Mouse (Mus musculus) embryonic fibroblast, embryonic 13.5 days (primary cell): ENCODE data around the gene Tra2a. TPM values are rescaled to one million over a fixed set of nuclear protein-coding genes. Genes with fewer than 3 reads are reported as not detected.

Experiments used
- H3K27ac ChIP-seq: 2 replicates; pipeline ENCODE4 v1.5.1; 2012; ENCODE audit warnings: low read length, control low read depth, inconsistent platforms; ENCODE audit not compliant: insufficient read depth
- H3K4me1 ChIP-seq: 2 replicates; pipeline ENCODE4 v1.6.1; 2011; ENCODE audit warnings: low read length; ENCODE audit not compliant: control insufficient read depth, insufficient read depth
- H3K4me3 ChIP-seq: 2 replicates; pipeline ENCODE4 v1.5.1; 2011; ENCODE audit warnings: mild to moderate bottlenecking, control low read depth, low read length; ENCODE audit not compliant: insufficient read depth
- CTCF ChIP-seq: IDR thresholded peaks from 2 replicates; pipeline ENCODE4 v1.5.1; 2011; ENCODE audit warnings: mild to moderate bottlenecking, control low read depth, low read length, moderate library complexity, borderline replicate concordance; ENCODE audit not compliant: insufficient read depth
- POLR2A ChIP-seq: IDR thresholded peaks from 2 replicates; pipeline ENCODE4 v1.6.1; 2011; ENCODE audit warnings: low read depth, mild to moderate bottlenecking, control low read depth, low read length, moderate library complexity
- polyA plus RNA-seq: library from polyadenylated mRNA; stranded (reverse); fragments of >200 nt; gene quantifications from 2 replicates; pipeline ENCODE4 v1.2.4, GENCODE M21; 2011; ENCODE audit warnings: low read depth; ENCODE audit not compliant: missing spikeins, insufficient read length

The Tra2a gene
- polyA plus RNA-seq, 1 experiment: 162 TPM

- no peaks in the 10 kb centered on the region for H3K4me1 ChIP-seq
- TF ChIP-seq POLR2A (no peak), CTCF (no peak)
- no peak overlapping the region for H3K4me3 ChIP-seq
- no peak overlapping the region for H3K27ac ChIP-seq
Observed at GRCm38 (mm10) chr6:49219001-49219560, 44.8 kb downstream of the Tra2a start.

GRCm38 (mm10) chr6:49218275-49218802 is 45.5 kb downstream of the Tra2a start:
- H3K4me3 ChIP-seq: peak overlapping the region; percentile 60

GRCm38 (mm10) chr6:49217581-49218274 is 46.1 kb downstream of the Tra2a start:
- no peaks in the 10 kb centered on the region for H3K4me1 ChIP-seq

More at GRCm38 (mm10) chr6:49218275-49218802, 45.5 kb downstream of the Tra2a start:
- Histone ChIP-seq H3K4me1 (no peaks in the 10 kb centered on the region), H3K27ac (no peak overlapping the region)
- TF ChIP-seq POLR2A: no peak
- TF ChIP-seq CTCF: no peak

GRCm38 (mm10) chr6:49216811-49217542 is 46.9 kb downstream of the Tra2a start:
- H3K27ac ChIP-seq: no peak overlapping the region
- no peaks in the 10 kb centered on the region for H3K4me1 ChIP-seq
- H3K4me3 ChIP-seq: peak overlapping the region; percentile 49
- TF ChIP-seq POLR2A (no peak), CTCF (no peak)

More at GRCm38 (mm10) chr6:49217581-49218274, 46.1 kb downstream of the Tra2a start:
- Histone ChIP-seq H3K4me3 (peak overlapping the region; percentile 60), H3K27ac (no peak overlapping the region)
- TF ChIP-seq POLR2A (peak; percentile 79), CTCF (no peak)

- peak overlapping the region; percentile 82 for H3K27ac ChIP-seq
- TF ChIP-seq POLR2A (no peak), CTCF (no peak)
- peaks cover 1% of the 10 kb centered on the region; the same call in 1 of the 2 replicates for H3K4me1 ChIP-seq
- H3K4me3 ChIP-seq: peak overlapping the region; percentile 84
Observed at GRCm38 (mm10) chr6:49215748-49216585, 47.9 kb downstream of the Tra2a start.

GRCm38 (mm10) chr6:49214928-49215747 is 48.7 kb downstream of the Tra2a start, which contains the start of gene Igf2bp3:
TSS of gene Igf2bp3 (minus strand) at chr6:49214957.
- H3K4me3 ChIP-seq: peak within 1 kb of the TSS; percentile 96
- peak within 1 kb of the TSS; percentile 95 for H3K27ac ChIP-seq
- TF ChIP-seq POLR2A (peak; percentile 56), CTCF (no peak)
- H3K4me1 ChIP-seq: peaks cover 6% of the 10 kb centered on the region

GRCm38 (mm10) chr6:49214086-49214927 is 49.5 kb downstream of the Tra2a start:
- Histone ChIP-seq H3K4me1 (peaks cover 11% of the 10 kb centered on the region), H3K4me3 (peak overlapping the region; percentile 96), H3K27ac (peak overlapping the region; percentile 95)
- TF ChIP-seq POLR2A (peak; percentile 67), CTCF (no peak)
